In the genomic region with DNA sequence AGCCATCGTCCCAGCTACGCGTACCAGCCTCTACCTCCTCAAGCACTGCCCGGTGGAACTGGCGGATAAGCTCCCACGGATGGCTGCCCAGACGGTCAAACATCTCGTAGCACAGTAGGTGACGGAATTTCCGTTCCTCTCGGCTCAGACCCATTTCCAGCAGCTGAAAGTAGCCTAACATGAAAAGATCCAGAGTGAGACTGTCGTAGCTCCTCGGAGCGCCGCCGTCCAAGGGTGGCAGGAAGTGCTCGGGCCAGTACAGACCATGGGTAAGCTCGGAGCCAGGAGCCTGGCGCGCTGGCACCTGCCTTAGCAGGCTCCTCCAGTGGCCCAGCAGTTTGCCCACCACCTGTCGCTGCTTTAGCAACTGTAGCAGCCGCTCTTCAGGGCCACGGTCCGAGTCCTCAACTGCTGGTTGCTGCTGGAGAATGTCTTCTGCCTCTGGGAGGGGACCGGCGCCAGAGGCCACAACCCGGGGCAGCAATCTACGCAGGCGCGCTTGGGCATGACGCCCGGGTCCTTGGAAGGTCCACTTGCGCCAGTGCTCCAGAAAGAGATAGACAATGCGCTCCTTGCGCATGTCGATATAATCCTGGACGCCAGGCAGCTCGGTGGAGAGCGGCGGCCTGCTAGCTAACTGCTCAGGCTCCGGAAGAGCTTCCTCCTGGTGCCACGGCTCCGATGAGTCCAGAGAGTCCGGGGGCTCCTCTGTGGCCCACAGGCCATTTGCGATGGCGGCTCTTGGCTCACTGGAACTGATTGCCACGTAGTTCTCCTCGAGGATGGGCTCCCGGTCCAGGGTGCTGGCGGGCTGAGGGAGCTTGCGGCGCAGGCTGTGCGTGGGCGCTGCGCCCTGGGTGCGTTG, we compare ENCODE assay signal across 7 mouse cellular contexts. TPM values are rescaled to one million over a fixed set of nuclear protein-coding genes. Genes with fewer than 3 reads are reported as not detected.
A peak's percentile ranks its signal among the peaks of the same experiment; 100 is the strongest.
DNase-seq lines count a peak whose midpoint lies in the region; ATAC-seq and TF ChIP-seq lines count a peak whose summit lies in the region.

No protein-coding gene starts in this region.

- no peak for TF ChIP-seq POLR2A in small intestine, adult 2 months (IDR thresholded peaks at IDR 0.05; ENCODE audit: low read depth, low read length)

- no peaks in the 10 kb centered on the region for H3K36me3 ChIP-seq in forebrain, embryonic 15.5 days
- no peaks in the 10 kb centered on the region for H3K36me3 ChIP-seq in lung, embryonic 15.5 days
- H3K36me3 ChIP-seq in small intestine, adult 2 months (ENCODE audit: control insufficient read depth, insufficient read depth, low read length), result peaks cover 16% of the 10 kb centered on the region

- WGBS in forebrain, embryonic 15.5 days, result 4% methylated on average over 56 of the region's 56 CpGs
- 24% methylated on average over 56 of the region's 56 CpGs for WGBS in lung, embryonic 15.5 days
- WGBS in small intestine, adult 2 months, result 57% methylated on average over 56 of the region's 56 CpGs

- no peak for TF ChIP-seq CTCF in small intestine, adult 2 months (IDR thresholded peaks at IDR 0.05; ENCODE audit: extremely low read depth, insufficient read length, insufficient replicate concordance, low read depth, low read length)

- ATAC-seq in forebrain, embryonic 15.5 days (replicated peaks), result no peak
- ATAC-seq in lung, embryonic 15.5 days (ENCODE audit: borderline replicate concordance, extremely low read depth, low FRiP score, low TSS enrichment), result no peak

- H3K4me2 ChIP-seq in forebrain, embryonic 15.5 days (replicated peaks), result peak overlapping the region; percentile 31
- peak overlapping the region; percentile 34 for H3K4me2 ChIP-seq in lung, embryonic 15.5 days

- no peak overlapping the region for H3K27ac ChIP-seq in forebrain, embryonic 15.5 days (replicated peaks)
- H3K27ac ChIP-seq in lung, embryonic 15.5 days, result no peak overlapping the region
- no peak overlapping the region for H3K27ac ChIP-seq in small intestine, adult 2 months (ENCODE audit: insufficient read depth, low read depth, low read length)

- peak overlapping the region; percentile 24 for H3K4me3 ChIP-seq in forebrain, embryonic 15.5 days
- H3K4me3 ChIP-seq in lung, embryonic 15.5 days, result peak overlapping the region; percentile 18
- peak overlapping the region; percentile 28 for H3K4me3 ChIP-seq in small intestine, adult 2 months (ENCODE audit: low read depth, low read length)

- H3K9ac ChIP-seq in forebrain, embryonic 15.5 days (replicated peaks), result no peak overlapping the region
- H3K9ac ChIP-seq in lung, embryonic 15.5 days, result no peak overlapping the region

- peaks cover 98% of the 10 kb centered on the region for H3K27me3 ChIP-seq in forebrain, embryonic 15.5 days
- peaks cover 99% of the 10 kb centered on the region for H3K27me3 ChIP-seq in lung, embryonic 15.5 days
- peaks cover 9% of the 10 kb centered on the region for H3K27me3 ChIP-seq in small intestine, adult 2 months (ENCODE audit: control insufficient read depth, insufficient read depth, low read length)

- peaks cover 28% of the 10 kb centered on the region for H3K4me1 ChIP-seq in forebrain, embryonic 15.5 days
- peaks cover 34% of the 10 kb centered on the region for H3K4me1 ChIP-seq in lung, embryonic 15.5 days
- H3K4me1 ChIP-seq in small intestine, adult 2 months (ENCODE audit: control insufficient read depth, insufficient read depth, insufficient read length, low read length), result peaks cover 17% of the 10 kb centered on the region

- peak; percentile 84 for DNase-seq in Muller cell, postnatal 12 days (ENCODE audit: inconsistent ontology term)
- peak; percentile 76 to 84 for DNase-seq in adrenal gland, postnatal 36 days
- DNase-seq in heart, postnatal 4 days, result peak; percentile 76
- DNase-seq in layer of hippocampus, adult 11-12 months (ENCODE audit: low spot score), result no peak

- H3K9me3 ChIP-seq in forebrain, embryonic 15.5 days, result no peaks in the 10 kb centered on the region
- no peaks in the 10 kb centered on the region for H3K9me3 ChIP-seq in lung, embryonic 15.5 days

RNA-seq across cellular contexts. Expression of gene Tnfrsf25, which starts 9.7 kb away (rescaled TPM):
- 1 to 10 TPM; 1.7 to 3.0 TPM for total RNA-seq in adrenal gland, postnatal 36 days (2021)
- polyA plus RNA-seq in forebrain, embryonic 15.5 days (2015; fragmentation: Nextera tagmentation; extraction: Ambion mirVana), result 0.53 and 1.0 TPM in 2 replicates
- total RNA-seq in heart, postnatal 4 days (2021), result 1 to 10 TPM in 1 of 2 experiments, under 1 TPM in 1; 0.88 to 2.2 TPM
- polyA plus RNA-seq in lung, embryonic 15.5 days (2015; fragmentation: Nextera tagmentation; extraction: Ambion mirVana), result 1.1 and 1.5 TPM in 2 replicates
- 1.9 and 3.8 TPM in 2 replicates for polyA plus RNA-seq in small intestine, adult 2 months (2012; rRNA removed)

RNA-seq across cellular contexts. Expression of gene Espn, which starts 26.8 kb away (rescaled TPM):
- total RNA-seq in adrenal gland, postnatal 36 days (2021), result 1 to 10 TPM; 1.2 to 1.5 TPM
- polyA plus RNA-seq in forebrain, embryonic 15.5 days (2015; fragmentation: Nextera tagmentation; extraction: Ambion mirVana), result 0.09 and 0.10 TPM in 2 replicates
- total RNA-seq in heart, postnatal 4 days (2021), result 1 to 10 TPM; 1.5 to 1.8 TPM
- 11.4 and 13.4 TPM in 2 replicates for polyA plus RNA-seq in lung, embryonic 15.5 days (2015; fragmentation: Nextera tagmentation; extraction: Ambion mirVana)
- 124 and 572 TPM in 2 replicates for polyA plus RNA-seq in small intestine, adult 2 months (2012; rRNA removed)

RNA-seq across cellular contexts. Expression of gene Hes2, which starts 33.3 kb away (rescaled TPM):
- total RNA-seq in adrenal gland, postnatal 36 days (2021), result not detected
- not detected in 2 replicates for polyA plus RNA-seq in forebrain, embryonic 15.5 days (2015; fragmentation: Nextera tagmentation; extraction: Ambion mirVana)
- not detected for total RNA-seq in heart, postnatal 4 days (2021)
- 0.26 and 0.61 TPM in 2 replicates for polyA plus RNA-seq in lung, embryonic 15.5 days (2015; fragmentation: Nextera tagmentation; extraction: Ambion mirVana)
- polyA plus RNA-seq in small intestine, adult 2 months (2012; rRNA removed), result 8.3 and 51.7 TPM in 2 replicates

RNA-seq across cellular contexts. Expression of gene Acot7, which starts 52.5 kb away (rescaled TPM):
- total RNA-seq in adrenal gland, postnatal 36 days (2021), result 10 to 100 TPM; 37.1 to 53.6 TPM
- polyA plus RNA-seq in forebrain, embryonic 15.5 days (2015; fragmentation: Nextera tagmentation; extraction: Ambion mirVana), result 210 and 219 TPM in 2 replicates
- total RNA-seq in heart, postnatal 4 days (2021), result 10 to 100 TPM; 54.3 to 58.4 TPM
- polyA plus RNA-seq in lung, embryonic 15.5 days (2015; fragmentation: Nextera tagmentation; extraction: Ambion mirVana), result 67.6 and 72.5 TPM in 2 replicates
- polyA plus RNA-seq in small intestine, adult 2 months (2012; rRNA removed), result 30.0 and 33.4 TPM in 2 replicates

RNA-seq across cellular contexts. Expression of gene Plekhg5, which starts 53.1 kb away (rescaled TPM):
- total RNA-seq in adrenal gland, postnatal 36 days (2021), result 10 to 100 TPM; 10.0 to 13.5 TPM
- 9.3 and 10.9 TPM in 2 replicates for polyA plus RNA-seq in forebrain, embryonic 15.5 days (2015; fragmentation: Nextera tagmentation; extraction: Ambion mirVana)
- total RNA-seq in heart, postnatal 4 days (2021), result 10 to 100 TPM; 35.0 to 35.3 TPM
- polyA plus RNA-seq in lung, embryonic 15.5 days (2015; fragmentation: Nextera tagmentation; extraction: Ambion mirVana), result 18.9 and 22.3 TPM in 2 replicates
- 7.0 and 15.7 TPM in 2 replicates for polyA plus RNA-seq in small intestine, adult 2 months (2012; rRNA removed)
